Mouse (Mus musculus) neural tube, embryonic 11.5 days (tissue): ENCODE results near the gene Tbpl2. TPM values are rescaled to one million over a fixed set of nuclear protein-coding genes. Genes with fewer than 3 reads are reported as not detected.

Experiments
- ATAC-seq: fragments of 200-750 bp; cut with Nextera tagmentation; 2 replicates; pipeline ENCODE4 v1.8.0; 2017; ENCODE audit warnings: moderate number of reproducible peaks, mild to moderate bottlenecking, moderate TSS enrichment, moderate library complexity; ENCODE audit not compliant: insufficient read depth, low FRiP score, low TSS enrichment
- DNase-seq: peaks from one replicate; pipeline ENCODE4 v3.0.0-alpha.2; 2015; ENCODE audit warnings: low spot score
- H3K27ac ChIP-seq: fragments of 300-500 bp; sonication (generic); 2 replicates; pipeline ENCODE4 v1.5.1; 2014; ENCODE audit warnings: low read depth, mild to moderate bottlenecking, low read length
- H3K27me3 ChIP-seq: fragments of 300-500 bp; sonication (generic); 2 replicates; pipeline ENCODE4 v1.6.1; 2014; ENCODE audit warnings: mild to moderate bottlenecking, low read length, mixed read lengths; ENCODE audit not compliant: control insufficient read depth, insufficient read depth
- H3K36me3 ChIP-seq: fragments of 300-500 bp; sonication (generic); 2 replicates; pipeline ENCODE4 v1.6.1; 2014; ENCODE audit warnings: mild to moderate bottlenecking, low read length, moderate library complexity, mixed read lengths; ENCODE audit not compliant: control insufficient read depth, insufficient read depth
- H3K4me1 ChIP-seq: fragments of 300-500 bp; sonication (generic); 2 replicates; pipeline ENCODE4 v1.6.1; 2014; ENCODE audit warnings: low read length, mixed read lengths; ENCODE audit not compliant: control insufficient read depth, insufficient read depth
- H3K4me2 ChIP-seq: fragments of 300-500 bp; sonication (generic); 2 replicates; pipeline ENCODE4 v1.6.1; 2014; ENCODE audit warnings: low read depth, mild to moderate bottlenecking, moderate library complexity
- H3K4me3 ChIP-seq: fragments of 300-500 bp; sonication (generic); 2 replicates; pipeline ENCODE4 v1.5.1; 2014; ENCODE audit warnings: low read depth, low read length
- H3K9ac ChIP-seq: fragments of 300-500 bp; sonication (generic); 2 replicates; pipeline ENCODE4 v1.6.1; 2014; ENCODE audit warnings: mild to moderate bottlenecking, low read length
- H3K9me3 ChIP-seq: fragments of 300-500 bp; sonication (generic); 2 replicates; pipeline ENCODE4 v1.6.1; 2016; ENCODE audit warnings: low read length; ENCODE audit not compliant: control insufficient read depth
- WGBS: fragments of 180-500 bp; shearing (Covaris S2); extraction: QIAGEN DNeasy Blood & Tissue Kit; methylation state at CpG from one replicate; pipeline ENCODE4 v1.1.7; 2014; 5-methylcytosine and 5-hydroxymethylcytosine counted together
- polyA plus RNA-seq: library from polyadenylated mRNA; unstranded; fragments of >200 nt; fragmentation: Nextera tagmentation; extraction: Ambion mirVana; gene quantifications from 2 replicates; pipeline ENCODE4 v1.2.1, GENCODE M21; 2014

Tbpl2 gene
- not detected in 2 replicates for polyA plus RNA-seq

DNA sequence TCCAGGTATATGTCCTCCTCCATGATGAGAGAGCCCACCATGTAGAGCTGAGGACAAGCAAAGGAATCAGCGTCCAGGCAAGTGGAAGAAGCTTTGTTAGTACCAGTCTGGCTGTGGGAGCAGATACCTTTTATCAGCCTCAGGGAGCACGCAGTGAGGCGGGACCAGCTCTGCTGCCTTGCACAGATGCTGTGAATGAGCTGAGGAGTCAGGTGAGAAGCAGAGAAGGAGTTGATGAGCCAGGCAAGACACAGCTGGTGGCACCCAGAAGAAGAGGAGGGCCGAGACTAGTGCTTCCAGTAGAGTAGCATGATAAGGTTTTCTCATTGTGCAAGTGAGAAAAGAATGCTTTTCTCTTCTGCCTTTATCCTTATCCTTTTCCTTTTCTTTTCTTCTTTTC, at the start of gene Tbpl2:
Tbpl2 (minus strand) TSS at position 101 of the 400 bp plus-strand sequence.
- 76% methylated on average over 4 of the region's 4 CpGs for WGBS
- Histone ChIP-seq H3K27ac (no peak within 1 kb of the TSS), H3K9me3 (no peaks in the 10 kb centered on the region)

DNA sequence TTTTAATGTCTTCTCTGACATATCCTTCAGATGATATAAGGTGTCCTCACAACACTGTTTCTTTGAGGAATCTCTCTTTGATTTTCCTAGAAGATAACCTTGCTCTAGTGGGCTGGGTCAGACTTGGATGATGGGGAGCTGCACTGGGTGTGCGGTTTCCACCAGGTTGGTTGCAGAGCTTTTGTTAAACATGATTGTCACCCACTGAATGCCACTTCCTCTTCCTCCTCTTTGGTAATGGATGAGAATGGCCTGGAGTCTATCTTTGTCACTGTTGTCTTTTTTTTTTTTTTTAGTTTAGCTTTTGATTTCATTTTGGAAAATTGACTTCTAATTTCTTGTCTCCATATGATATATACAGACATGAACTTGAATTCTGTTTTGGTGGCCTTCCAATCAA, 38.0 kb upstream of the Tbpl2 start:
- ATAC-seq (no peak), DNase-seq (no peak)
- 81% methylated on average over 1 of the region's 1 CpGs for WGBS
- Histone ChIP-seq H3K27me3 (no peaks in the 10 kb centered on the region), H3K27ac (no peak overlapping the region), H3K4me1 (no peaks in the 10 kb centered on the region), H3K4me3 (no peak overlapping the region), H3K36me3 (no peaks in the 10 kb centered on the region), H3K9ac (no peak overlapping the region), H3K4me2 (no peak overlapping the region), H3K9me3 (no peaks in the 10 kb centered on the region)

More for the DNA sequence above, at the start of gene Tbpl2:
- H3K27me3 ChIP-seq = no peaks in the 10 kb centered on the region
- H3K4me1 ChIP-seq = no peaks in the 10 kb centered on the region
- H3K36me3 ChIP-seq = no peaks in the 10 kb centered on the region
- no peak within 1 kb of the TSS for H3K4me2 ChIP-seq
- H3K4me3 ChIP-seq = no peak within 1 kb of the TSS
- ATAC-seq (no peak), DNase-seq (no peak)
- H3K9ac ChIP-seq = no peak within 1 kb of the TSS

DNA sequence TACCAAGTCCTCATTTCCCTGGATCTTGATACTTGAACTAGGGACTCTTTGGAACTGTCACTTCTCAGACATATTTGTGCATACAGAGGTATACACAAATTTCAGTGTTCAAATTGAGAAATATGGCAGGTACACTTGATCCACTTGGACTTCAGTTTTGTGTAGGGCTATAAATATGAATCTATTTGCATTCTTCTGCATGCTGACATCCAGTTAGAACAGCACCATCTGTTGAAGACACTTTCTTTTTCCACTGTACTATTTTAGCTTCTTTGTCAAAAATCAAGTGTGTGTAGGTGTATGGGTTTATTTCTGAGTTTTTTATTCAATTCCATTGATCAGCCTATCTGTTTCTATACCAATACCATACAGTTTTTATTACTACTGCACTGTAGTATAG, 12.7 kb upstream of the Tbpl2 start:
- no peak for DNase-seq
- Histone ChIP-seq H3K36me3 (no peaks in the 10 kb centered on the region), H3K4me3 (no peak overlapping the region)

DNA sequence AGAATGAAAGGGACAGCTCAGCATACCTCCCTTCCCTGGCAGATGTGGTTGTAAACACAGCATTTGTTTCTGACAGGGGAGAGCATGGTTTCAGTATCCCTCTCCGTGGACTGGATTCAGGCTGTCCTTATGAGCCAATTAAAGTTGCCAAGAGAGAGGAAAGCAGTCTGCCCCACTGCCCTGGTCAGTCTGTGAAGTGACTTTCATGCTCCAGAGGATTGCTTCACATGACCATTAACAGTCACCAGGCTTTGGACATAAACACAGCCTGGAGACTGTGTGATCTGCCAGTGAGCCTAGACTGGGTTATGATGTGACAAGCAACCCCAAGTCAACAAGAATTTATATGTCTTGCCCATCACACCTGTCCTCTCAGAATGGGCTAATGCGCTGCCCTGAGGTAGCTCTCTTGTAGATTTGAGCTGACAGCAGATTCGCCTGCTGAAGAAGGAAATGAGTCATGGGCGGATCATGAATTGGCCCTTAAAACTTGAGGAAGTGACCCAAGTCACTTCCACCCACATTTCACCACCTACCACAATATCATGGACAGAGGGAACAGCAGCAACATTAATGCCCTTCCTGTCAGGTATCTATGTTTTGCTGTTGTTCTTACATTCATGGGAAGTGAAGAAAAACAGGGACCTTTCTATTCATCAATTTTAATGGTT, 7.4 kb upstream of the Tbpl2 start:
- no peaks in the 10 kb centered on the region for H3K36me3 ChIP-seq
- WGBS = 80% methylated on average over 4 of the region's 4 CpGs
- no peak overlapping the region for H3K27ac ChIP-seq
- DNase-seq (no peak), ATAC-seq (no peak)
- H3K4me1 ChIP-seq = no peaks in the 10 kb centered on the region
- H3K9me3 ChIP-seq = no peaks in the 10 kb centered on the region
- H3K27me3 ChIP-seq = no peaks in the 10 kb centered on the region
- no peak overlapping the region for H3K4me3 ChIP-seq
- no peak overlapping the region for H3K9ac ChIP-seq
- H3K4me2 ChIP-seq = no peak overlapping the region

More for the DNA sequence above, 12.7 kb upstream of the Tbpl2 start:
- Histone ChIP-seq H3K4me1 (no peaks in the 10 kb centered on the region), H3K9me3 (no peaks in the 10 kb centered on the region), H3K27ac (no peak overlapping the region), H3K4me2 (no peak overlapping the region), H3K9ac (no peak overlapping the region), H3K27me3 (no peaks in the 10 kb centered on the region)
- ATAC-seq = no peak

DNA sequence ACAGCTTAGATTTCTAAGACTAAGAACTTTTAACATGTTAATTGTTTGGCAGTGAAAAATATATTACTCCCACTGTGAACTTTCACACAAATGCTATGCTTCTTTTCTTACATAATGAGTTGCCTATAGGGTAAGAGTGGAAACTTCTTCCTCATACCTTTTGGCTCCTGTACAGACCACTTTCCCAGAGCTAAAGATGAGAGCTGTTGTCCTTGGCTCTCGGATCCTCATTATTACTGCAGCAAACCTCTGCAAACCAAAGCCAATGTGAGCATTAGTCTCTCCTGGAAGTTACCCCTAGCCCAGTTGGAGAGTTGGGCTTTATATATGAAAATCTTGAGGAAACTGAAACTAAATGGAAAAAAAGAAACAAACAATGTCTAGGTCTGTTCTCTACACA, 5.5 kb downstream of the Tbpl2 start:
- Histone ChIP-seq H3K36me3 (no peaks in the 10 kb centered on the region), H3K4me1 (no peaks in the 10 kb centered on the region), H3K4me2 (no peak overlapping the region), H3K27me3 (no peaks in the 10 kb centered on the region), H3K9ac (no peak overlapping the region), H3K4me3 (no peak overlapping the region), H3K9me3 (no peaks in the 10 kb centered on the region), H3K27ac (no peak overlapping the region)
- ATAC-seq (no peak), DNase-seq (no peak)
- WGBS = 79% methylated on average over 1 of the region's 1 CpGs

DNA sequence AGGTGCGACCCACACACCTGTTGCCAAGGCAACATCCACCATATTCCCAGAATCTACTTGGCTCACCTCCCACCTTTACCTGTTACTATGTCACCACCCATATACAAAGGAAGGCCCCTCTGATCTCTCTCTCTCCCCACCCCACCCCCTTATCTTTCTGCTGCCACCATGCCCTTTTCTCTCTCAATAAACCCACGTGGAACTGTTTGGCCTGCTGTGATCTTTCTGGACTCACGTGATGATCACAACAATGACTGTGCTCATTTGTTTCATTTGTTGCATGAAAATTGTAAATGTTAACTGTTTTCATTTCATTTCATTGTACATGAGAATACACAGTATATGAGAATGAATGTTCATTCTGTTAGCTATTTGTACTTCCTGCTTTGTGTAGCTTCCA, 45.9 kb downstream of the Tbpl2 start:
- no peaks in the 10 kb centered on the region for H3K27me3 ChIP-seq
- H3K36me3 ChIP-seq = no peaks in the 10 kb centered on the region
- 87% methylated on average over 3 of the region's 3 CpGs for WGBS
- ATAC-seq (no peak), DNase-seq (no peak)
- H3K4me3 ChIP-seq = no peak overlapping the region
- no peaks in the 10 kb centered on the region for H3K4me1 ChIP-seq
- no peak overlapping the region for H3K4me2 ChIP-seq
- no peaks in the 10 kb centered on the region for H3K9me3 ChIP-seq
- no peak overlapping the region for H3K27ac ChIP-seq
- no peak overlapping the region for H3K9ac ChIP-seq

DNA sequence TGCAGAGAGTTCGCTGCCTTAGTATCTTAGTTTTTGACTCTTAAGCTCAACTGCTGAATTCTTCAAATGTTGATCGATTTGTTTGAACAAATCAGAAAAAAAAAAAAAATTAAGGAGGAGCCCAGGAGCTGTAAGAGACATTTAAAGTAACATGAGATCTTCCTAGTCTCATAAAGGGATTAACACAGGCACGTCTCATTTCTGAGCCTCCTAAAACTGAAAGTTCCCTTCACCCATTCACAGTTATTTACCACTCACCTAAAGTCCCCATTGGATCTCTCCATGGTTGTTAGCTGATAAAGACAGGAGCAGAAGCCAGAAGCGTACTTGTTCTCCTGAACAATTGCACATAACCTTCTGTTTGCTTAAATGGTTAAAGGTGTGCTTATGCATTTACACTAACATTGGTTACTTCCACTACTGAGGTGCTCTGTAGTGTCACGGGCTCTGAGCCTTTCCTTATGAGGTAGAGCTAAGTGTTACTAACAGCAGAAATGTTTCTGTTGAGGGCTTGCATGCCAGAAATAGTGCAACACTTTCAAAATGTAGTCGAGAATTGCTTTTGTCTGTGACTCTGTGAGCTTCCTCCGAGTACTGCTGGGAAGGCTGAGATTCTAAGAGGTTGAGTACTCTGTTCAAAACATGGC, 46.9 kb downstream of the Tbpl2 start, which contains the start of gene Hnmt:
Hnmt (minus strand) TSS at position 51 of the 647 bp plus-strand sequence.
- no peak for ATAC-seq
- H3K4me3 ChIP-seq = peak within 1 kb of the TSS; percentile 15; the same call in 1 of the 2 replicates
- no peak within 1 kb of the TSS for H3K27ac ChIP-seq
- DNase-seq = no peak
- no peaks in the 10 kb centered on the region for H3K27me3 ChIP-seq
- no peaks in the 10 kb centered on the region for H3K36me3 ChIP-seq
- H3K4me2 ChIP-seq = peak within 1 kb of the TSS; percentile 40
- no peaks in the 10 kb centered on the region for H3K9me3 ChIP-seq
- 63% methylated on average over 7 of the region's 7 CpGs for WGBS
- H3K9ac ChIP-seq = 0 out of 2 replicates have a peak within 1 kb of the TSS, but pooled peaks have one; percentile 9
- no peaks in the 10 kb centered on the region for H3K4me1 ChIP-seq

DNA sequence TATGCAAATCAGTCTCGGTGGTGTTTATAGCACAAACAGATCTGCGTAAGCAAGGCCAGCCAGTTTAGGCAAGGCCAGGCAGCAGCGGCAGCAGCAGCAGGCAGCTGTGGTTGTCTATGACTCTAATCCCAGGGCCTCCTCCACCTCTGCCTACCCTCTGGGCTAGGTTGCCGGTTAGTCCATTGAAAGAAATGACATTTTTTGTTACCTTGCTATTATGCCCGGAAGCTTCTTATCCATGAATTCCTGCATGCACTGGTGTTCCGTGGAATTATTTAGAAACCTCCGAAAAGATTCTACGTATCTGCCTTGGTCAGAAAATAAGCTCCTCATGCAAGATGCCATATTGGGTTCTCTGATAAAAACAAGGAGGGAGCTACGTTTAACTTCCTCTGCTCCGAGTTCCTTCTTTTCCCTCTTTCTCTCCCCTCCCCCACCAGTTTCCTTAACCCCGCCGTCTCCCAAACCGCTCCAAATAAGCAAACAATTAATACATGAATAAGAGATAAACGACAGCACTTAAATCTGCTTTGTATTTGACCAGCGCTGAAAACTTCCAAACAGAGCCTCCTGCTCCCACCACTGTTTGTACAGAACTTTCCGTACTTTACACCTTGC, 47.8 kb downstream of the Tbpl2 start:
- peak overlapping the region; percentile 40 for H3K4me2 ChIP-seq
- H3K4me3 ChIP-seq = peak overlapping the region; percentile 15; the same call in 1 of the 2 replicates
- H3K27me3 ChIP-seq = no peaks in the 10 kb centered on the region
- H3K27ac ChIP-seq = no peak overlapping the region
- WGBS = 15% methylated on average over 16 of the region's 16 CpGs
- peak; percentile 50 for DNase-seq
- no peaks in the 10 kb centered on the region for H3K4me1 ChIP-seq
- 0 out of 2 replicates have a peak overlapping the region, but pooled peaks have one; percentile 9 for H3K9ac ChIP-seq
- no peaks in the 10 kb centered on the region for H3K36me3 ChIP-seq
- no peaks in the 10 kb centered on the region for H3K9me3 ChIP-seq
- ATAC-seq = peak; percentile 61
